Mouse (Mus musculus): ENCODE results near the gene Mia.
A peak's percentile ranks its signal among the peaks of the same experiment; 100 is the strongest.

Mia gene

DNA sequence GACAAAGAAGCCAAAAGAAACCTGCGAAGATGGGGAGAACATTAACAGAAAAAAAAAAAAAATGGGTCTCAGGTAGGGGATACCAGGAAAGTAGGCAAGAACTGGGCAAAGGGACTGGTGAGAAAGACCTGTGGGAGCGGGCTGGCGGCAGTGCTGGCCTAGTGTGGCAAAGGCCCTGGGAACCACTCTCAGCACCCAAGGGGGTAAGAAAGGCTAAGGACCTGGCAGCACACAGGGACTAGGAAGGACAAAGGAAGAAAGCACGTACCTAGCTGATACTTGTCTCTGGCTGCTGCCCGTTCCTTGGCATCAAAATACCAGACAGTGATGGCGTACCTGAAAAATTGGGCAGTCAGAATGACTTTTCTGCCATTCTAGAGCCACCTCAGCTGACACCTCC lies 21.7 kb downstream of the Mia start:
- DNase-seq: peak in 1 of 2 experiments; percentile 40

DNA sequence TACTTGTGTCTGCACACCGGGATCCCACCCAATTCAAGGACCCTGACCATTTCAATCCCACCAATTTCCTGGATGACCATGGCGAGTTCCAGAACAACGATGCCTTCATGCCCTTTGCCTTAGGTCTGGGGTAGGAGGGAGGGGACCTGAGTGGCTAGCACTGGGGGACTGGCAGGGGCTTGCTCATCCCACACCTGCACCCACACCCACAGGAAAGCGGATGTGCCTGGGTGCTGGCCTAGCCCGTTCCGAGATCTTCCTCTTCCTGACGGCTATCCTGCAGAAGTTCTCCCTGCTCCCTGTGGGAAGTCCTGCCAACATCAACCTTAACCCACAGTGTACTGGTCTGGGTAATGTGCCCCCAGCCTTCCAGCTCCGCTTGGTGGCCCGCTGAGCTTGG lies 22.8 kb downstream of the Mia start:
- peak in 1 of 2 experiments; percentile 38 for DNase-seq

DNA sequence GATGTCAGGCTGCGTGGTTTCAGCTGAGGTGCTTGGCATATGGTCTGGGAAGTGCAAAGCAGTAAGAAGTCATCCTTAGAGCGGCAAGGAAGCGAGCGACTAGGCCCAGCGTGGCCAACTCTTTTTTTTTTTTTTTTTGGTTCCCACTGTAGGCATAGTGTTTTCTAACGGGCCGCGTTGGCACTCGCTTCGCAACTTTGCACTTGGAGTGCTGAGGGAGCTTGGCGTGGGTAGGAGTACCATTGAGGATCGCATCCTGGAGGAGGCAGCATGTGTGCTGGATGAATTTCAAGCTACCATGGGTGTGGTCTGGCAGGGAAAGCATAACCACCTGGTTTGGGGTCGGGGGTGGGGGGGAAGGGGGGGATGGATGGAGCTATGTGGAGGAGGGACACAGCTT lies 25.0 kb downstream of the Mia start:
- DNase-seq: no peak

GRCm38 (mm10) chr7:27153205-27153764 lies 27.7 kb downstream of the Mia start, which contains the start of gene Cyp2t4:
Cyp2t4 (plus strand) TSS chr7:27153714.
- DNase-seq: peak; percentile 79 to 90

DNA sequence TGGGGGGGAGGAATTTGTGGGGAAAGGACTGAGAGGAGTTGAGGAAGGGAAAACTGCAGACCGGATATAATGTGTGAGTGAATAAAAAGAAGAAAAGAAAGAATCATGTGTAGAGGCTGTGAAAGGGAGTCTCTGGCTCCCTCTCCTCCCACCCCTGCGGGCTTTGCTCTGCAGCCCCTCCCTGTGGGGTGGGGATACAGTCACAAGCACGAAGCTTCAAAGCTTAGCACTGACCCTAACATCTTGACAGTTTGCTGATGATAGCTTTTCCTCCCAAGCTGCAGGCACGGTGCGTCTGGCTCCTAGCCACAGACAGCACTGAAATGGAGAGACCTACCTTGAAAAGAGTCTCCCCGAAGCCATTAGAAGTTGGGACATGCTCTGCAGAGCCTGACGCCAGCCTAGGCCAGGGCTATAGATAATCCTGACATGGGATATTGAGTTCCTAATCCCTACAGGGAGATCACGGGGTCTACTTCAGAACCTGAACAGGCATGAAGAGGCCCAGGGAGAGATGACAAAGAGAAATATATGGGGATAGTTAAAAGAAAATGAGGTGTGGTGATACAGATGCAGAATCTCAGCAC lies 44.5 kb downstream of the Mia start:
- no peak for DNase-seq

DNA sequence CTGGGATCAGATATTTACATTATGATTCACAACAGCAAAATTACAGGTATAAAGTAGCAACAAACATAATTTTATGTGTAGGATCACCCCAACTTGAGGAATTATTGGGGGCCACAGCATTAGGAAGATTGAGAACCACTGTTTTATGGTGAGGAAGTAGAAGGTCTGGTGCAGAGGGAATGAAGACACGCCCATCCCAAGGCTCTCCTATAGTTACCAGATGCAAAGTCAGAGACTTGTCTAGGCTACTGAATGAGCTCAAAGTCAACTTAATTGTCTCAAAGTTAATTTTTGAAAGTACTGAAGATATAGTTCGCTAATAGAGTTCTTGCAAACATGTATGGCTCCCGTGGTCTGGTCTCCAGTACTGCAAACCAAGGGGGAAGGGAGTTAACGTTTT lies 47.2 kb downstream of the Mia start:
- DNase-seq: no peak

GRCm38 (mm10) chr7:27133156-27133555 lies 47.8 kb downstream of the Mia start:
- peak; percentile 77 to 87 for DNase-seq

DNA sequence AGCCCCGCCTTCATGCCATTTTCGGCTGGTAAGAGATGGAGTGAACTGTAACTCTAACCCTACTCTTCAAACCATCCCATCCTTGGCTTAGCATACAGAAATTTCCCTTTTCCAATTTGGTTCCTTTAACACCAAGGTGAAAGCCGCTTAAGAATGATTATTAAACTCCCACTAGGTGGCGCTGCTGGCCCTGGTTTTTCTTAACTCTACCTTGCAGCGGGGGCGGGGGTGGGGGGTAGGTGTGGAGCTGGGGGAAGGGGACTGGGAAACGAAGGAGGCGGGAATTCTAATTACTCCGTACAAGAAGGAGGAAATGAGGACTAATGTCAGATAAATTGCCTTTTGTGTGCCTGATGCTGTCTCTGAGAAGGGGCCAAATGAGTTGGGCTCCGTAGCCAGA lies 48.4 kb downstream of the Mia start:
- DNase-seq: peak; percentile 70 to 84

DNA sequence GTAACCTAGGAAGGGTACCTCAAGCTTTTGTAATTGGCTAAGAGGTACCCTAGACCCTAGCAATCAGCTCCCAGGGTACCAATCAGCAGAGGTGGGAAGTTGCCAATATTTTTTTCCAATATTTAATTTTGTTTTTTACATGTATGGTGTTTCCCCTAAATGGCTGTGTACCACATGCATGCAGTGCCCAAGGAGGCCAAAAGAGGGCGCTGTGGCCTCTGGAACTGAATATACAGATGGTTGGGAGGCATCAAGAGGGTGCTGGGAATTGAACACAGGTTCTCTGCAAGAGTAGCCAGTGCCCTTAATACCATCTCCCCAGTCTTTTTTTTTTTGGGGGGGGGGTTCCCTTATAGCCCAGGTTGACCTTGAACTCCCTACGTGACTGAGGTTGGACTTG lies 49.6 kb downstream of the Mia start:
- DNase-seq: no peak

DNA sequence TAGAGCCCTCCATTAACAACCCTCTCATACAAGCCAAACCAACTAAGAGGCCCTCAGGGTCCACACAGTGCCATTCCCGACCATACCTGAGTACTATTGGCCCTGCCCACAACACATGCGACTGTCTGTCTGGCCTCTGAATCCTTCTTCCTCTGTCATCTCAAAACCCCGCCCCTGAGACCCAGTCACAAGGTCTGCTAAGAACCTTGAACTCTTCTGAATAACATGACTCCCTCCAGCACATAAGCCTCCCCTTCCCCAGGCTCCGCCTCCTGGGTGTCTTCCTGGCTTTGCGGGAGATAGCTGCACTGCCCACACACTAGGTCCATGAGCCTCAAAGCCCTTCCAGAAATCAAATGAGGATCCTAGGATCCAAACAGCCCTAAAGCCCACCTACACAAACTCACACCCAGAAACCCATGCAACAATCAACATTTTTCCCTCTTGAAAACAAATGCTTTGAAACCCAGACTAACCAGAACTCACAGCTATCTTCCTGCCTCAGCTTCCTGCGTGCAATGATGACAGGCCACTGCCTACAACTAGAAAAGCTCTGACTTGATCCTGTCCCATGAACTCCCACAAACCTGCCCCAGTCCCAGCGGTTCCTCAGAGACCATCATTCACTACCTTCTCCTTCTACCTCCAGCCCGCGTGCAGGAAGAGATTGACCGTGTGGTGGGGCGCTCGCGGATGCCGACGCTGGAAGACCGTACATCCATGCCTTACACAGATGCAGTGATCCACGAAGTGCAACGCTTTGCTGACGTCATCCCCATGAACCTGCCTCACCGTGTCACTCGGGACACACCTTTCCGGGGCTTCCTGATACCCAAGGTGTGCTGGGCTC lies 50.2 kb downstream of the Mia start:
- peak; percentile 56 to 75 for DNase-seq

GRCm38 (mm10) chr7:27129811-27130210 lies 51.1 kb downstream of the Mia start:
- DNase-seq: peak; percentile 58 to 63

Data from kidney, postnatal 25 days (tissue).